Mouse (Mus musculus) lung, postnatal 10 days (tissue): ENCODE measurements around the gene Wbp2.
A peak's percentile ranks its signal among the peaks of the same experiment; 100 is the strongest.

Experiments used
- DNase-seq: peaks from one replicate; pipeline ENCODE4 v3.0.0; 2021

Wbp2 gene

DNA sequence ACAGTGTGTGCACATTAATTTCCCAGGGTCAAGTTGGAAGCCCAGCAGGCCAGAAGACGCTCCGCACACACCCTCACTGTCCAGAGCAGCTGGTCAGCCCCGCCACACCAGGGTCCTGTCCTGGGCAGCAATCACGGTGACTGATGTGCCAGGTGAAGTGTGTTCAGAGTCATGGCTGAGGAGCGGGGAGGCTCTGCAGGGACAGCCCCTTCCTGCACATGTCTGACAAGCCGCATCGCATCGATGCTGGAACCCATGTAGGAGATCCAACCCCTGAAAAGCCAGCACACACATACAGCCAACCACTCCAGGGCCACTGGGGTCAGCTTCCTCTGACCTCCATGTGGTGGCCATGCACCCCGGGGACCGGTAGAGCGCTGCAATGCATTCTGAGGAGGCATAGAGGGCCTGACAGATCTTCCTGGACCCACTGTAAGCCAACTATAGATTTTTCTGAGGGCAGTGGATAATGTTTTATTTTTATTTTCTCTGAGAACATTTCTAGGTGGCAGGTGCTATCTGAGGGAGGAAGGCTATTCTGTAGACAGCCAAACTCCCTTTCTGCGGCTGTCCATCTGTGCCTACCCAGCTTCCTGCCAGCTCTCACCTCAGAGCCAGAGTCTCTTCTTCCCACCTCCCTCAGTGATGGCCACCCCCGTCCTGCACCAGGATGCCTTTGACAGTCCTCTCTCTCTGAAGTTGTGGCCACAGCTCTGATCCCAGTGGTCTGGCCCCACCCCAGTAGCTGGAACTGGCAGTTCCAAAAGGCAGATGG is 25.0 kb downstream of the Wbp2 start:
- no peak for DNase-seq

GRCm38 (mm10) chr11:116060596-116060995 is 26.2 kb downstream of the Wbp2 start:
- peak; percentile 74 for DNase-seq

DNA sequence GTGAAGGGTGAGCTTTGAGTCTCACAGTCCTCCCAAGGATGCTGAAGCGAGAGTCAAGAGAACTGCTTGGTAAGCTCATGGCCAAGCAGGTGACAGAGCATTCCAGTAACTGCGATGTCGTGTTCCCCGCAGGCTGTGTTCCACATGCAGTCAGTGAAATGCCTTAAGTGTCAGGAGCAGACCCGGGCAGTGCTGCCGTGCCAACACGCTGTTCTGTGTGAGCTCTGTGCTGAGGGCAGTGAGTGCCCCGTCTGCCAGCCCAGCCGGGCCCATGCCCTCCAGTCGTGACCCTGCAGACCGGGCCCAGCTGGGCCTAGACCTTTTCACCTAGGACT is 27.1 kb downstream of the Wbp2 start:
- no peak for DNase-seq

GRCm38 (mm10) chr11:116058868-116059690 is 27.7 kb downstream of the Wbp2 start:
- DNase-seq, result no peak

DNA sequence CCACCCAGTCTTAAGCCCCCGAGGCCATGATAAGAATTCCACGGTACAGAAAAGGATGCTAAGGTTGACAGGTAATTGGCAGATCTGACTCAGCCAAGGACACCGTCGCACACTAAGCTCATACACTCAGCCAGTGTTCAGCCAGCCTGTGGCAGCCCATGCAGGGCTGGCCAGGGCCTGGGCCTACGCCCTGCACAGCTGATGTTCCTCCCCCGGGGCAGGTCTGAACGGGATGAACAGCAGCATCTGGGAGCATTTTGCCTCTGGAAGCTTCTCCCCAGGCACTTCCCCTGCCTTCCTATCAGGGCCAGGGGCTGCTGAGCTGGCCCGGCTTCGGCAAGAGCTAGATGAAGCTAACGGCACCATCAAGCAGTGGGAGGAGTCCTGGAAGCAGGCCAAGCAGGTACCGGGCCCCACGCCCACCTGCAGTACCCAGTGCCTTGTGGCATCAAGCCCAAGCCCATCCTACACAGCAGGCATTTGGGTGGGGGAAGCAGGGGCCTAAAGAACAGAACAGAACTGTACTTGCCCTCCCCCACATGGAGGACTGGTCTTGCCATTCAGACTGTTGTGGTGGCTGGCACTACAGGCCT is 28.7 kb downstream of the Wbp2 start:
- no peak for DNase-seq

DNA sequence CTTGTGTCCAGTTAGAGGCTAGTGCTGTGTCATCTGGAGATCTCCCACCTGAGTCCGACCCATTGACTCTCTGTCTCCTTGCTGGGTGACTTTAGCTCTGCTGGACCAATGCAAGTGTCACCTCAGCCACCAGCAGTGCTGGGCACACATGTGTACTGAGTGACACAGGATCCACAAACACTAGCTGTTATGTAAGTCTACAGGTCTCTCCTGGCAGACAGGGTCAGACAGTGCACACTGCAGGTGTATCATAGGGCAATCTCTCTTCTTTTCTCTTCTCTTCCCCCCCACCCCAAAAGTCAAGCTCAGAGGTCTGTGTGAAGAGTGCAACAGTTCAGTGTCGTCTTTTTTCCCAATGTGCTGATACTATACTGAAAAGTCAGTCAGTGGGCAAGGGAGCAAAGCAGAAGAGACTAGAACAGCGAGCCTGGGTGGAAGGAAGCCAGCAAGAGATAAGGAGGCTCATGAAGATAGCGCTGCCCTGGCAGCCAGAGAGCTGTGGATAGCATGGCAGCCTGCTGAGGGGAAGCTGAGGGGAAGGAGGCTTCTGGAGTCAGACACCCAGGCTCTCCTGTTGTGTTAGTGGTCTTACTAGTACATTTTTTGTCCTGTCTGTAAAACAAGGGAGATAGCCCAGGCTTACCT is 29.4 kb downstream of the Wbp2 start:
- DNase-seq, result no peak

DNA sequence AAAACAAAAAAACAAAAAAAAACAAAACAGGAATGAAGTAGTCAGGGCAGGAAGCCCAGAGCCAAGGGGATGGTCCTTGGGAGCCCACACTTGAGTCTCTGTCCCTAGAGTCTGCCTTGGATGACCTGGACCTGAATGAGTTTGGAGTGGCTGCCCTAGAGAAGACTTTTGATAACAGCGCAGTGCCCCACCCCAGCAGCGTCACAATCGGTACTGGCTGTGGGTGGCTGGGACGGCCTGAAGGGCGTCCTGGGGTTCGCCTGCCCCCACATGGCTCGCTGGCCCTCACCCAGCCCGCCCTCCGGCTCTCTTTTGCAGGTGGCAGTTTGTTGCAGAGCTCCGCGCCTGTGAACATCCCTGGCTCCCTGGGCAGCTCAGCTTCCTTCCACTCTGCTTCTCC is 30.9 kb downstream of the Wbp2 start:
- no peak for DNase-seq

- peak; percentile 68 for DNase-seq
Observed at GRCm38 (mm10) chr11:116053510-116054229, 33.1 kb downstream of the Wbp2 start.

- DNase-seq, result peak; percentile 54
Observed at GRCm38 (mm10) chr11:116050196-116050595, 36.6 kb downstream of the Wbp2 start.

DNA sequence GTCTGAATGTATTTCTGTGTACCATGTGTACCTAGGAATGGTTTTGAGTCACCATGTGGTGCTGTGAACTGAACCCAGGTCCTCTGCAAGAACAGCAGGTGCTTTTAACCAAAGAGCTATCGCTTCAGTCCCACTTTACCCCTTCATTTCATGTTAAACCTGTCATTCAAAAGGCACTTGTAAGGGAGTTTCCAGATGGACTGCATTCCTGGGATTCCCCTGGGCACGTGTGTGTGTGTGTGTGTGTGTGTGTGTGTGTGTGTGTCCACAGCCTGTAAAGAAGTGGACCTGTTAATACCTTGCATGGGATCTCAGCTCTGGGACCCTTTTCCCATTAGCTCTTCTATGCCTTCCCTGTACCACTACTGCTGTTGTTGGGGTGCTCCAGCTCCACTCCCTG is 37.2 kb downstream of the Wbp2 start:
- no peak for DNase-seq

GRCm38 (mm10) chr11:116045173-116045572 is 41.6 kb downstream of the Wbp2 start:
- DNase-seq, result no peak

- DNase-seq, result no peak
Observed at GRCm38 (mm10) chr11:116043286-116043685, 43.5 kb downstream of the Wbp2 start.

DNA sequence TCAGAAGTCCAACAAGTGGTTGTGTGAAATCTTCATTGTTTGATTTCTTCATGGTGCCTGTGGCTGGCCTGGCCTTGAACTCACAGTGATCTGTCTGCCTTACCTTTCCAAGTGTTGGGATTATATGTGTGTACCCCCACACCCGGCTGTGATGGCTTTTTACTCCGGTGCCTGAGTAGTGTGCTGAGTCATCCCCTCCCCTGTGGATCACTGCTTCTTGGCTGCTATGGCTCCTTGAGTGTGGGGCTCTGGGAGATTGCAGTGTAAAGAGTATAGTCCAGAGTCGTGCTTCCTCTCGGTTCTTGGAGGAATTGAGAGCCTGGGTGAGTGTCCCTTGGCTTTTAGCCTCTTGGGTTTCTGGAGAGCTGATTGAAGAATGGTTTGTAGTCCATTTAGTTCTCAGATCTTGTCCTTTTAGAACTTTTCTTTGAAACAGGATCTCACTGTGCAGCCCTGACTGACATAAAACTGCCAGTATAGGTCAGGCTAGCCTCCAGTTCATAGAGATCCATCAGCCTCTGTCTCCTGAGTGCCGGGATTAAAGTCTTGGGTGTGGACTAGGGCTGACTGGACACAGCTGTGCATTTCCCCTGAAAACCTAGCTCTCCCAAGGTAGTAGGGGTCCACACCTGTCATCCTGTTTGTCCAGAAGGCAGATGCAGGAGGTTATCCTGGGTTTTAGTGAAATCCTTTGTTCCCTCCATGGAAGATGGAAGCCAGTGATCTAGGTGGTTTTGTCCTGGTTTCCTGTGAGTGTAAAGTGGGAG is 44.2 kb downstream of the Wbp2 start:
- DNase-seq, result no peak

GRCm38 (mm10) chr11:116041833-116042232 is 45.0 kb downstream of the Wbp2 start:
- DNase-seq, result no peak

DNA sequence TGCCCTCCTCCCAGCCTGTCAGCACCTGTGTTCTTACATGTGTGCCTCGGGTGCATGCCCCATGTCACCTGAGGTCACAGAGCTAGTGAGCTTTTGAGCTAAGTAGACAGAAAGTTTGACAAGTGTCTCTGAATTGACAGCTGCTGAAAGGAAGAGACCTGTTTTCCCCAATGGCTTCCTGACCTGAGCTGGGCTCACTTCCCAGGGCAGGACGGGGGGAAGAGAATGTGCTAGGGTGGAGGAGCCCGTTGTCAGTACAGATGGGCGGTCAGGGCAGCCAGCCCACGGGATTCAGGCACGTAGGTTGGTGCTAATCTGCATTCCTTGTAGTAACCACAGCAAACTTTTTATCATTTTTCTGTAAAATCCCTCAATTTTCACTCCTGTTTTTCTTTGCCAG is 46.2 kb downstream of the Wbp2 start:
- DNase-seq, result no peak

GRCm38 (mm10) chr11:116037826-116038225 is 49.0 kb downstream of the Wbp2 start:
- no peak for DNase-seq

- DNase-seq, result no peak
Observed at GRCm38 (mm10) chr11:116036671-116037070, 50.1 kb downstream of the Wbp2 start.

GRCm38 (mm10) chr11:116034584-116034983 is 52.2 kb downstream of the Wbp2 start:
- no peak for DNase-seq

GRCm38 (mm10) chr11:116030898-116031845 is 55.6 kb downstream of the Wbp2 start:
- peak; percentile 43 for DNase-seq

GRCm38 (mm10) chr11:116030088-116030897 is 56.5 kb downstream of the Wbp2 start, which contains the start of gene Unk:
Gene Unk (plus strand): TSS chr11:116030322.
- DNase-seq, result peak; percentile 99
